23 mouse cellular contexts compared by ENCODE assay signal in genomic region chr2:16743568-16743967, GRCm38 (mm10).
"Had no signal": no experiment of that assay in that cellular context is flagged by ENCODE, and none has a peak within 500 bp of the region (broad histone marks: within the 10 kb centered on the region; RNA-seq: fewer than 3 reads in every experiment).

No protein-coding gene starts in this region.

- H3K4me3 ChIP-seq: left cerebral cortex, adult 2 months; limb, embryonic 12.5 days; limb, embryonic 15.5 days; lung, embryonic 15.5 days; midbrain, embryonic 12.5 days; midbrain, embryonic 15.5 days; stomach, embryonic 15.5 days had no signal

- ATAC-seq: hindbrain, postnatal 0 days; inflammation-experienced regulatory T-cells, adult 6 months; intestine, embryonic 16.5 days; liver, postnatal 0 days; midbrain, embryonic 15.5 days had no signal

- H3K4me2 ChIP-seq: limb, embryonic 12.5 days; limb, embryonic 15.5 days; liver, embryonic 11.5 days; lung, embryonic 15.5 days; midbrain, embryonic 12.5 days; midbrain, embryonic 15.5 days; stomach, embryonic 15.5 days had no signal

- H3K9ac ChIP-seq: limb, embryonic 12.5 days; limb, embryonic 15.5 days; liver, embryonic 14.5 days; liver, postnatal 0 days; lung, embryonic 15.5 days; midbrain, embryonic 12.5 days; midbrain, embryonic 15.5 days; stomach, embryonic 15.5 days had no signal

- H3K27me3 ChIP-seq: limb, embryonic 12.5 days; limb, embryonic 15.5 days; lung, embryonic 15.5 days; midbrain, embryonic 12.5 days; midbrain, embryonic 15.5 days; stomach, embryonic 15.5 days had no signal

- H3K27ac ChIP-seq: hindbrain, postnatal 0 days; left cerebral cortex, adult 2 months; limb, embryonic 12.5 days; limb, embryonic 15.5 days; liver, embryonic 14.5 days; lung, embryonic 15.5 days; midbrain, embryonic 12.5 days; midbrain, embryonic 15.5 days; stomach, embryonic 15.5 days had no signal

- H3K9me3 ChIP-seq: limb, embryonic 12.5 days; limb, embryonic 15.5 days; lung, embryonic 15.5 days; midbrain, embryonic 12.5 days; midbrain, embryonic 15.5 days; stomach, embryonic 15.5 days had no signal

- DNase-seq: kidney, postnatal 10 days; kidney, postnatal 36 days; layer of hippocampus, postnatal 36 days; left cerebral cortex, postnatal 4 days; liver, postnatal 0 days; lung, postnatal 10 days; lung, postnatal 36 days; retina, postnatal 1 day; right cerebral cortex, postnatal 25 days; spleen, adult 18-20 months; thymus, postnatal 25 days had no signal

- H3K36me3 ChIP-seq: limb, embryonic 12.5 days; limb, embryonic 15.5 days; lung, embryonic 15.5 days; midbrain, embryonic 12.5 days; midbrain, embryonic 15.5 days; stomach, embryonic 15.5 days had no signal

- H3K4me1 ChIP-seq: limb, embryonic 12.5 days; limb, embryonic 15.5 days; lung, embryonic 15.5 days; midbrain, embryonic 15.5 days; stomach, embryonic 15.5 days had no signal
